Mouse (Mus musculus): ENCODE measurements around the gene Igf2bp1.

DNA sequence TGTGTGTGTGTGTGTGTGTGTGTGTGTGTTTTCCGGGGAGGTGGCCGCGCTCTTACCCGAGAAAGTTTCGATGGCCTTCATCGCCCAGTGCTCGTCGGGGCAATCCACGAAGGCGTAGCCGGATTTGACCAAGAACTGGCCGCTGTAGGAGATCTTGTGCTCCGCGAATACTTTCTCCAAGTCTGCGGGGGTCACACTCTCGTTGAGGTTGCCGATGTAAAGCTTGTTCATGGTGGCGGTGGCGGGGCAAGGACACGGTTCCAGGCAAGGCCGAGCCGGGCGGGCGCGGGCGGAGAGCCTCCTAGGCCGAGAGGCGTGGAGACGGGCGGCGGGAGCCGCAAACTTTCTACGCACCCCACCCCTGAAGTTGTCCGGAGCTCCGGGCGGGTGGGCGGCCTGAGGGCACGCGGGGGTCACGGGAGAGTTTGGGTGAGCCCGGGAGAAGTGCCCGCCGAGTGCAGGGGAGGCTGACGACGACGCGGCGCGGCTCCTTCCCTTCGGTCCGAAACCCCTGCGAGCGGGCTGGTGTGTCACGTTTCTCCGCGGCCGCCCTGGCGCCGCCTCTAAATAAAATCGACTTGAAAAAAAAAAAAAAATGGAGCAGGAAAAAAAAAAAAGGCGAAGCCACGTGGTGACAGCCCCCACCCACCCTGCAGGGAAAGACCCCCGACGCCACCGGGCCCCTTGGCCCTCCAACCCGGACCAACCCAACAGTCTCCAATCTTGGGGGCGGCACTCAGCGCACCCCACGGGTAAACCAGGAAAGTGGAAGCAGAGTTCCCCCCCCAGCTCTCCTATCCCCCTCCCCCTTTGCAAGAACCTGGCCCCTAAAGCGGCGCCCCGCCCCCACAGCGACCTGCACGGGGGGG, at the start of gene Igf2bp1:
- TF ChIP-seq CTCF (IDR thresholded peaks at IDR 0.05; ENCODE audit: low read depth) = no peak
- TF ChIP-seq EP300 (IDR thresholded peaks at IDR 0.05; ENCODE audit: low read depth) = no peak

Measured in heart, postnatal 0 days (tissue).